Mouse (Mus musculus): ENCODE data around the gene Rab11fip4. TPM values are rescaled to one million over a fixed set of nuclear protein-coding genes. Genes with fewer than 3 reads are reported as not detected.

The Rab11fip4 gene
- 10 to 100 TPM; 21.0 to 48.5 TPM for polyA plus RNA-seq (2017; shearing (Covaris generic))

DNA sequence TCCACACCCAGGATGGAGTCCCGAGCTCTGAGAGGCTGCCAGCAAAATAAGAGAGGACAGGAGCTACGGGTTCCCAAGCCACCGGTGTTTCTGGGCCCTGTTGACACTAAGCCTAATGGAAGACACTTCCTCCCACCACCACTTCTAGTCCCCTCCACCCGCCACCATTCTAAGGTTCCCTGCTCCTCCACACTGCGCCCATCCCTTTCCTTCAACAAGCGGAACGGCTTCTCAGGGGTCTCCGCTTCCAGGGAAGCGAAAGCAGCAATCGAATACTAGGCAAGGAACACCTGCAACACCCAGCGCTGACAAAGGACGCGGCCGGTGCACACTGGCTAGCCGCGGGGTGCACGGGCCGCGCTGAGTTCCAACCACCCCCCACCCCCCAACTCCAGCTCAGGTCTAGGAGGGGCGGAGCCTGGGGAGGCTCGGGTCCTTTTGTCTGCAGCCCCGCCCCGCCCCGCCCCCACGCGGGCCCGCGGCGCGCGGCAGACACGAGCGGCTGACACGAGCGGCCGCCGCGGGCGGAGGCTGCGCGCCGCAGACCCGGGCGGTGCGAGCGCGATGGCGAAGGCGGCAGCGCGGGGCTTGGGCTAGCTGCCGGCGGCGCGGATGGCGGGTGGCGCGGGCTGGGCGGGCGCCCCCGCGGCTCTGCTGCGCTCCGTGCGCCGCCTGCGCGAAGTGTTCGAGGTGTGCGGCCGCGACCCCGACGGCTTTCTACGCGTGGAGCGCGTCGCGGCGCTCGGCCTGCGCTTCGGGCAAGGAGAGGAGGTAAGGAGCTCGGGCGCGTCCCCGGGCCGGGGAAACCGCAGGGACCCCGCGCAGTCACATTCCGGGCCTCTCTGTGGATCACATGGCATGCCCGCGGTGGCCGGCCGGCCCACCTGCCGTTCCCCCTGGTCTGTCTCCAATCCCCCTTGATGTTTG, at the start of gene Rab11fip4:
Gene Rab11fip4 (plus strand): TSS at position 549 of the 927 bp plus-strand sequence.

Other genes starting within 250 kb of the Rab11fip4 start
- under 1 TPM; 0.20 to 0.54 TPM for gene Omg, start 87.1 kb upstream of the Rab11fip4 start, polyA plus RNA-seq (2017; shearing (Covaris generic))
- gene Evi2b, start 67.5 kb upstream of the Rab11fip4 start, polyA plus RNA-seq (2017; shearing (Covaris generic)) = 10 to 100 TPM; 65.3 to 79.8 TPM
- gene Evi2, start 60.6 kb upstream of the Rab11fip4 start, polyA plus RNA-seq (2017; shearing (Covaris generic)) = 1 to 10 TPM; 3.7 to 6.3 TPM
- 10 to 100 TPM; 27.9 to 35.0 TPM for gene Evi2a, start 60.6 kb upstream of the Rab11fip4 start, polyA plus RNA-seq (2017; shearing (Covaris generic))

Measured in inflammation-experienced regulatory T-cells (primary cell).